Mouse (Mus musculus): ENCODE measurements around the gene Sfxn3. TPM values are rescaled to one million over a fixed set of nuclear protein-coding genes. Genes with fewer than 3 reads are reported as not detected.

The Sfxn3 gene
- polyA plus RNA-seq, 1 experiment from 2014 or later = 95.9 TPM

DNA sequence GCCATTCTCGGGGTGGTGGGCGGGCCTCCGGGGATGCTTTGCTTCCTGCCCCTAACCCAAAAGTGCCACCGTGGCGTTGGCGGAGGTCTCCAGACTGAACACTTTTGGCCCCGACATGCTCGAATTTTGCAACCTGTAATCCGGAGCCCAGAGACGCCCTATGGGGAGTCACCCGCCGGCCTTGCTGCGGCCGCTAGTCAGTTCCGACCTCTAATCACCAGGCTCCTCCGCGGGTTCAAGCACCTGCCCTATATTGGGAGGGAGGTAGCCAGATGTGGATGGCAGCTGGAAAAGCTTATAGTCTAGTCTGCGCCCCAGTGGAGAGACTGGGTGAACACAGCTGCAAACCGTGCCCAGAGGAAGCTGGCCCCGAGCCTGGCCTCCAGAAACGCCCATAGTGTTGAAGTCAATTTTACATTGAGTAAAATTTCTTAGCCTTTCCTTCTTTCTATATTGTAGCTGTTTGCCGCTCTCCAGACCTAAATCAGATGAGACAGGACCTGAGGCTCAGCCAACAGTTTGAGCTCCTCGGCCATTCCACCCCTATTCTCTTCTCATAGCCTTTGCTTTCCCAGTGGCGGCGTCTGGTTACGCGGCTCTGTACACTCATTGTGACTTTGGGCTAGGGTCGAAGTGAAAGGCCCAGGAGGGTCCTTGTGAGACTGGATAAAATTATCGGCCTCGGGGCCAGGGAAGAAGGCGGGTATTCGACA is 28.2 kb downstream of the Sfxn3 start:
- no peaks in the 10 kb centered on the region for H3K36me3 ChIP-seq (ENCODE audit: control insufficient read depth, insufficient read depth, low read length)
- ATAC-seq = peak; percentile 40
- H3K4me2 ChIP-seq (ENCODE audit: low read length) = peak overlapping the region; percentile 95
- H3K9ac ChIP-seq (ENCODE audit: low read depth, low read length) = peak overlapping the region; percentile 87
- no peaks in the 10 kb centered on the region for H3K9me3 ChIP-seq (replicated peaks; ENCODE audit: control insufficient read depth, low read length, poor library complexity, severe bottlenecking)
- H3K4me1 ChIP-seq (ENCODE audit: control insufficient read depth, insufficient read depth, low read length) = peaks cover 29% of the 10 kb centered on the region
- peaks cover 42% of the 10 kb centered on the region for H3K27me3 ChIP-seq (ENCODE audit: control insufficient read depth, insufficient read depth, low read depth, low read length)
- H3K27ac ChIP-seq (ENCODE audit: low read length) = peak overlapping the region; percentile 92
- peak overlapping the region; percentile 73 for H3K4me3 ChIP-seq (ENCODE audit: low read depth, low read length)
- 1% methylated on average over 32 of the region's 32 CpGs for WGBS

- Histone ChIP-seq H3K4me3 (ENCODE audit: low read depth, low read length) (peak overlapping the region; percentile 73; the same call in 1 of the 2 replicates), H3K9me3 (replicated peaks; ENCODE audit: control insufficient read depth, low read length, poor library complexity, severe bottlenecking) (no peaks in the 10 kb centered on the region), H3K4me2 (ENCODE audit: low read length) (peak overlapping the region; percentile 95), H3K9ac (ENCODE audit: low read depth, low read length) (no peak overlapping the region), H3K27me3 (ENCODE audit: control insufficient read depth, insufficient read depth, low read depth, low read length) (peaks cover 42% of the 10 kb centered on the region), H3K4me1 (ENCODE audit: control insufficient read depth, insufficient read depth, low read length) (peaks cover 35% of the 10 kb centered on the region), H3K27ac (ENCODE audit: low read length) (no peak overlapping the region), H3K36me3 (ENCODE audit: control insufficient read depth, insufficient read depth, low read length) (no peaks in the 10 kb centered on the region)
- WGBS = 7% methylated on average over 16 of the region's 17 CpGs
- ATAC-seq = no peak
Observed at GRCm38 (mm10) chr19:45076036-45076575, 28.8 kb downstream of the Sfxn3 start.

DNA sequence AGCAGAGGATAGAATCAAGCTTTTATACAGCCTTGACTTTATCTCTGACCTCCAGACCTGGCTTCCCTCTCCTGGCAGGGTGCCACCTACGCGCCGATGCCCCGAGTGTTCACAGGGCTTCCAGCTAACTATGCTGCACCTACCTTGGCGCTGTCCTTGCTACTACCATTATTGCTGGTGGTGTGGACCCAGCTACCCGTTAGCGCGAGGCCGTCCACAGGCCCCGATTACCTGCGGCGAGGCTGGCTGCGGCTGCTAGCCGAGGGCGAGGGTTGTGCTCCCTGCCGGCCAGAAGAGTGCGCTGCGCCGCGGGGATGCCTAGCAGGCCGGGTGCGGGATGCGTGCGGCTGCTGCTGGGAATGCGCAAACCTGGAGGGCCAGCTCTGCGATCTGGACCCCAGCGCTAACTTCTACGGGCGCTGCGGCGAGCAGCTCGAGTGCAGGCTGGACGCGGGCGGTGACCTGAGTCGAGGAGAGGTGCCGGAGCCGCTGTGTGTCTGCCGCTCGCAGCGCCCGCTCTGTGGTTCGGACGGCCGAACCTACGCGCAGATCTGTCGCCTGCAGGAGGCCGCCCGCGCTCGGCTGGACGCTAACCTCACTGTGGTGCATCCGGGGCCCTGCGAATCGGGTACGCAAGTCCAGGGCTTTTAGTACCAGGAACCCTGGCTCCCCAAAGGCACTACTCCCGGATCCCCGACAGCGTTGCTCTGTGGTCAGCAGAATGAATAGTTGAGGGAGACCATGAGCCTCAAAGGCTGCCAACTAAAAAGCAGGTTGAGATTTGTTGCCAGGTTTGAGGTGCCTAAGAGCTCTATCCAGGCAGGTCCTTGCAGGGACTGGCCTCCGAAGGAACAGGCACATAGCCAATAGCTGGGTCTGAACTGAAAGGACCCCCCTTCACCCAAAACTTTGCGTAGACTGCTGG is 29.5 kb downstream of the Sfxn3 start:
- H3K36me3 ChIP-seq (ENCODE audit: control insufficient read depth, insufficient read depth, low read length) = no peaks in the 10 kb centered on the region
- peak overlapping the region; percentile 13 for H3K4me3 ChIP-seq (ENCODE audit: low read depth, low read length)
- H3K27me3 ChIP-seq (ENCODE audit: control insufficient read depth, insufficient read depth, low read depth, low read length) = peaks cover 43% of the 10 kb centered on the region
- under 1% methylated on average over 62 of the region's 62 CpGs for WGBS
- H3K4me1 ChIP-seq (ENCODE audit: control insufficient read depth, insufficient read depth, low read length) = peaks cover 36% of the 10 kb centered on the region
- ATAC-seq = no peak
- H3K27ac ChIP-seq (ENCODE audit: low read length) = no peak overlapping the region
- H3K9ac ChIP-seq (ENCODE audit: low read depth, low read length) = peak overlapping the region; percentile 5; the same call in 1 of the 2 replicates
- H3K9me3 ChIP-seq (replicated peaks; ENCODE audit: control insufficient read depth, low read length, poor library complexity, severe bottlenecking) = no peaks in the 10 kb centered on the region
- H3K4me2 ChIP-seq (ENCODE audit: low read length) = peak overlapping the region; percentile 51

GRCm38 (mm10) chr19:45077742-45078645 is 30.7 kb downstream of the Sfxn3 start:
- Histone ChIP-seq H3K27ac (ENCODE audit: low read length) (no peak overlapping the region), H3K36me3 (ENCODE audit: control insufficient read depth, insufficient read depth, low read length) (no peaks in the 10 kb centered on the region), H3K4me1 (ENCODE audit: control insufficient read depth, insufficient read depth, low read length) (peaks cover 36% of the 10 kb centered on the region), H3K9me3 (replicated peaks; ENCODE audit: control insufficient read depth, low read length, poor library complexity, severe bottlenecking) (no peaks in the 10 kb centered on the region), H3K4me3 (ENCODE audit: low read depth, low read length) (no peak overlapping the region), H3K27me3 (ENCODE audit: control insufficient read depth, insufficient read depth, low read depth, low read length) (peaks cover 47% of the 10 kb centered on the region), H3K9ac (ENCODE audit: low read depth, low read length) (no peak overlapping the region), H3K4me2 (ENCODE audit: low read length) (no peak overlapping the region)
- ATAC-seq = no peak
- 8% methylated on average over 20 of the region's 20 CpGs for WGBS

DNA sequence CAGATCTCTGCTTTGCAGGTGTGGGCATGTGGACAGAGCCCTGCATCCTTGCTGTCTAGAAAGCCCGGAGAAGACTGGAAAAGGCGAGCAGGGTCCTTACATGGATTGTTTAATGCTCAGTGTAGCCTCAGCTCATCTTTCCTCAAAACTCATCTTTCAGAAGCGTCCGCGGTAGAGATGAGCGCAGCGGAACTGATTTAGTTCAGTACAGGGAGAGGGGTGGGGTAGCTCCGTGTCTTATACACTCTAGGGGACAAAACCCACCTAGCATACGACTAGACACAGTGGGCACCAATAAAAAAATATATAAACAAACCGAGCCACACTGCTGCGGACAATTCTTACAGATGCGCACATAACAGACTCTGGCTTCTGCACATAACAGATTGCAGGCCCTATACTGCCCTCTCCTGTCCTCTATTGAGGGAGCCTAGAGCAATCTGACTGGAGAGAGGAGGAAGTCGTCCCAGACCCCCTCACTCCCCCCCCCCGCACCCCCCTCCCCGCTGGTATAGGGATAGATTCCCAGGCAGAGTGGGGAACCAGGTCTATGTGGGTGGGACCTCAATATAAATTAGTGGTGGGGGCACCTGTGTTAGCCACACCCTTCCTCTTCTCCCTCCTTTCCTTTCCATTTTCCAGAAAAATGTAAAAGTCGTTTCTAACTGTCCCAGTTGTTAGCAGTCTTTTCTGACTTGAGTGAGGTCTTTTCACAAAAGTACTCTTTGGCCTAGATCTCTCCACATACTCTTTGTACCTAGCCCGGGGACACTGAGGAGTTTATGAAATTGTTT is 31.9 kb downstream of the Sfxn3 start:
- Histone ChIP-seq H3K4me3 (ENCODE audit: low read depth, low read length) (no peak overlapping the region), H3K36me3 (ENCODE audit: control insufficient read depth, insufficient read depth, low read length) (no peaks in the 10 kb centered on the region), H3K9ac (ENCODE audit: low read depth, low read length) (peak overlapping the region; percentile 6; the same call in 1 of the 2 replicates), H3K9me3 (replicated peaks; ENCODE audit: control insufficient read depth, low read length, poor library complexity, severe bottlenecking) (no peaks in the 10 kb centered on the region), H3K4me1 (ENCODE audit: control insufficient read depth, insufficient read depth, low read length) (peaks cover 33% of the 10 kb centered on the region), H3K27me3 (ENCODE audit: control insufficient read depth, insufficient read depth, low read depth, low read length) (peaks cover 47% of the 10 kb centered on the region), H3K4me2 (ENCODE audit: low read length) (peak overlapping the region; percentile 57), H3K27ac (ENCODE audit: low read length) (no peak overlapping the region)
- no peak for ATAC-seq
- 7% methylated on average over 17 of the region's 17 CpGs for WGBS

GRCm38 (mm10) chr19:45079769-45080515 is 32.6 kb downstream of the Sfxn3 start:
- Histone ChIP-seq H3K27ac (ENCODE audit: low read length) (no peak overlapping the region), H3K36me3 (ENCODE audit: control insufficient read depth, insufficient read depth, low read length) (no peaks in the 10 kb centered on the region), H3K9me3 (replicated peaks; ENCODE audit: control insufficient read depth, low read length, poor library complexity, severe bottlenecking) (no peaks in the 10 kb centered on the region), H3K27me3 (ENCODE audit: control insufficient read depth, insufficient read depth, low read depth, low read length) (peaks cover 47% of the 10 kb centered on the region), H3K4me3 (ENCODE audit: low read depth, low read length) (peak overlapping the region; percentile 29), H3K4me1 (ENCODE audit: control insufficient read depth, insufficient read depth, low read length) (peaks cover 33% of the 10 kb centered on the region), H3K9ac (ENCODE audit: low read depth, low read length) (peak overlapping the region; percentile 6; the same call in 1 of the 2 replicates), H3K4me2 (ENCODE audit: low read length) (peak overlapping the region; percentile 57)
- 0 out of 2 replicates have a peak, but pooled peaks have one; percentile 18 for ATAC-seq
- 1% methylated on average over 45 of the region's 45 CpGs for WGBS

DNA sequence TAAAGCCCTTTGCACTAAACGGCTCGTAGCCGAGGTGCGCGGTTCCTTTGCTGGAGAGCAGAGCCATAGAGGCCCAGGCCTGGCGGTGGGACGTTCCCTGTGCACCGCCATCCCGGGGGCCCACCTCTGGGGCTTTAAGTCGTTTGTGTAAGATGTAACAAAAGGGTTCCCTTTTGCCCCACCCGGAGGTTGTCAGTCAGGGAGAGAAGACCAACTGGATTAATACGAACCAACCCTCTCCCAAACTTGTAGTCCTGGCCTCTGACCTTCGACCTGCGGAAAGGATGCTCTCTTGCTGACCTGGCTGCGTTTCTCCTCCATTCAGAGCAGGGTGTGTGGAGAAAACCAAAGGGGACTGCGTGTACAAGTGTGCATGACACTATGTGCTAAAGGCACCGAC is 33.4 kb downstream of the Sfxn3 start:
- Histone ChIP-seq H3K9me3 (replicated peaks; ENCODE audit: control insufficient read depth, low read length, poor library complexity, severe bottlenecking) (no peaks in the 10 kb centered on the region), H3K4me2 (ENCODE audit: low read length) (peak overlapping the region; percentile 57), H3K27ac (ENCODE audit: low read length) (no peak overlapping the region), H3K9ac (ENCODE audit: low read depth, low read length) (peak overlapping the region; percentile 6; the same call in 1 of the 2 replicates), H3K4me1 (ENCODE audit: control insufficient read depth, insufficient read depth, low read length) (peaks cover 29% of the 10 kb centered on the region), H3K27me3 (ENCODE audit: control insufficient read depth, insufficient read depth, low read depth, low read length) (peaks cover 46% of the 10 kb centered on the region), H3K36me3 (ENCODE audit: control insufficient read depth, insufficient read depth, low read length) (no peaks in the 10 kb centered on the region), H3K4me3 (ENCODE audit: low read depth, low read length) (peak overlapping the region; percentile 29)
- no peak for ATAC-seq
- WGBS = 2% methylated on average over 17 of the region's 17 CpGs
